Mouse (Mus musculus) activated CD4-positive, CD25-positive, alpha-beta regulatory T cell, adult 4 months (primary cell): ENCODE measurements around the gene Stt3b. TPM values are rescaled to one million over a fixed set of nuclear protein-coding genes. Genes with fewer than 3 reads are reported as not detected.
"Not testable (repeated sequence)": the region's sequence is repeated elsewhere in the genome, so short reads cannot be mapped to it uniquely, and the experiment has no call there.

Experiments used
- ATAC-seq: one replicate; pipeline ENCODE4 v1.8.0; 2017
- polyA plus RNA-seq, 2 experiments: library from polyadenylated mRNA; unstranded; fragments of 100-300 nt; shearing (Covaris generic); gene quantifications; one replicate each; pipeline ENCODE4 v1.2.1; 2017

The Stt3b gene
- polyA plus RNA-seq, 2 experiments from 2014 or later: 19.5 to 28.9 TPM

- ATAC-seq: no peak
Measured at GRCm38 (mm10) chr9:115317049-115317448, 6.8 kb upstream of the Stt3b start.

GRCm38 (mm10) chr9:115314556-115314955 is 4.3 kb upstream of the Stt3b start:
- no peak for ATAC-seq

GRCm38 (mm10) chr9:115313830-115314229 is 3.6 kb upstream of the Stt3b start:
- no peak for ATAC-seq

- ATAC-seq: no peak
Measured at GRCm38 (mm10) chr9:115311223-115311520, 951 bp upstream of the Stt3b start.

- ATAC-seq: peak; percentile 44
Measured at GRCm38 (mm10) chr9:115309977-115310345, 260 bp downstream of the Stt3b start.

DNA sequence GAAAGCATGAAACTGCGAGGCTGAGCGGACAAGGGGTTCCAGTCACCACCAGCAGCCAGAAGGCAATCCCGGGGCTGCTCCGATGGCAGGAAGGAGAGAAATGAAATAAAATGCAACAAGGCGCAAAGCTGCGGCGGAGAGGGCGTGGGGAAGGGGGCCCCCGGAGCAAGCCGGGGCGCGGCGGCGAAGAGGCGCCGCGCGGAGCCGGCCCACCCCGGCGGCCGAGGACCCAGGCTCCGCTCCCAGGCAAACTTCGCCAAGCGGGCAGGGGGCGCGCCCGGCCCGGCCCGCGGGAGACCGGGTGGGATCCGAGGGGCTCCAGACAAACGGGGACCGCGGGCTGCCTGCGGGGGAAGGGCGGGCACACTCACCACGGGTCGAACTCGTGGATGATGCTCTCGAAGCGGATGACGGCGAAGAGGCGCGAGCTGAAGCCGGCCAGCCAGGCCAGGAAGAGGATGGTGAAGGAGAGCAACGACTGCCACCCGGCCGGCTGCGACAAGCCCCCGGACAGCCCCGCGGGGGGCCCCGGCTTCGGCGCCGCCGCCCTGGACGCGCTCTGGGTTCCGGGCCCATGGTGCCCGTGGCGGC is 745 bp downstream of the Stt3b start:
- ATAC-seq: peak; percentile 1

DNA sequence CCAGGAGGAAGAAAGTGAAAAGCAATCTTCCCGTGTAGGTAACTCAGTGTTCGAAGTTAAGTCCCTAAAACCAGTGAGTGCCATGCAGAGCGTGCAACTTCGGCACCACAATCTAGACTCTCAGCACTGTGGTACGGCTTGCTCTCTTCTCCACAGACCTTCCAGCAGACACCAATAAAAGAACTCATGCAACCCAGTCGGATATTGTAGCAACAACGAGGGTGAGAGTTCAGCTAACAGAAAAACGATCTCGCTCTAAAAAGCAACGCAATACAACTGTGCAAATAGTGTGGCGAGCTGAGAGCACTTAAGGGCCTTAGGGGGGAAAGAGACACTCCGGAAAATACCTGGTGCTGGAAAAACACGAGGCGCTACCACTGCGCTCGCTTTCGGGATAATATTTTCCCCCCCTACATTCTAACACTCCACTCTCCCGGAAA is 1.3 kb downstream of the Stt3b start:
- ATAC-seq: no peak

GRCm38 (mm10) chr9:115308401-115308800 is 1.8 kb downstream of the Stt3b start:
- ATAC-seq: no peak

DNA sequence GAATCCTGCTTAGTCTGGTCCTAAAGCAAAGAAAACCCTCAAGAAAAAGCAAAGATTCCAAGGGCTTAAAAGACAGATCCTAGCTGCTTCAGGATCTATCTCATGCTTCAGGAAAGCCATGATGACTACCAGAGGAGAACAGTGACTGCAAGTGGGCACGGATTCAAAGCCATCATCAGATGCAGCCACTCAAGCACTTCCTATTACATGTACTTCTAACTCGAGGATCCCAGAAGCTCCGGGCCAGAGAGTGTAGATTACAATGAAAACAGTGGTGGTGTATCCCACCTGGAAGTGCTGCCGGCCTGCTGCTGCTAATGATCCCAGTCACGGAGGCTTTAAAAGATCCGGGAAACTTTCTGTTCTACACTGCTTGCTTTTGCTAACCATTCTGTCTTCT is 4.0 kb downstream of the Stt3b start:
- ATAC-seq: no peak

DNA sequence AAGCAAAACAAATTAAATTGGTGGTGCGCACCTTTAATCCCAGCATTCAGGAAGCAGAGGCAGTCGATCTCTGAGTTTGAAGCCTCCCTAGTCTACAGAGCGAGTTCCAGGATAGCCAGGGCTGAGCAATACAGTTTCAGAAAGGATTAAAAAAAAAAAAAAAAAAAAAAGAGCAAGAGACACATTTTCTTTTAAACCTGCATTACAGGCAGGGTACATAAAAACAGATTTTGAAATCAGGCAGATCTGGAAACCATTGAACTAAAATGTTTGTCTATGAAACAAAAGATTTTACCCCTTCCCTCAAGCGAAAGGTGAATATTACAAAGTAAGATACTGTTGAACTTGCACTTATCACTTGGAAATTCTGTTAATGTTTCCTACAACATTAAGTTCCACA is 6.1 kb downstream of the Stt3b start:
- ATAC-seq: no peak

- ATAC-seq: no peak
Measured at GRCm38 (mm10) chr9:115301593-115301992, 8.6 kb downstream of the Stt3b start.

- no peak for ATAC-seq
Measured at GRCm38 (mm10) chr9:115301002-115301579, 9.1 kb downstream of the Stt3b start.

DNA sequence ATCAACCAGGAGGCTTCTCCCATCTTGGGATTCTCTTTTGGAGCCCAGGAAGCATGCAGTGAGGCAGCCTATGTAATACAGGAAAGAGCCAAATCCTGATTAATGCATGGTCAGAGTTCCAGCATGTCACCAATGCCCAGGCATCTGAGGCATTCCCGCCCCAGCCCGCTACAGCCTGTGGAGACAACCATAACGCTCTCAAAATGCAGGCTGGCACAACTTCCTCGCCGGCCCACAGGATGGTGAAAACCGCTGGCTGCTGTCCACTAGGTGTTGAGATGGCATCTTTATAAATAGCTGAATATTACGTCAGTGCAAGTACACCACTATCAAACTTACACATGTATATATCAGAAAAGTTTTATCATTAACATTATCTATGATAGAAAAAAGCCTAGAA is 13.5 kb downstream of the Stt3b start:
- no peak for ATAC-seq

DNA sequence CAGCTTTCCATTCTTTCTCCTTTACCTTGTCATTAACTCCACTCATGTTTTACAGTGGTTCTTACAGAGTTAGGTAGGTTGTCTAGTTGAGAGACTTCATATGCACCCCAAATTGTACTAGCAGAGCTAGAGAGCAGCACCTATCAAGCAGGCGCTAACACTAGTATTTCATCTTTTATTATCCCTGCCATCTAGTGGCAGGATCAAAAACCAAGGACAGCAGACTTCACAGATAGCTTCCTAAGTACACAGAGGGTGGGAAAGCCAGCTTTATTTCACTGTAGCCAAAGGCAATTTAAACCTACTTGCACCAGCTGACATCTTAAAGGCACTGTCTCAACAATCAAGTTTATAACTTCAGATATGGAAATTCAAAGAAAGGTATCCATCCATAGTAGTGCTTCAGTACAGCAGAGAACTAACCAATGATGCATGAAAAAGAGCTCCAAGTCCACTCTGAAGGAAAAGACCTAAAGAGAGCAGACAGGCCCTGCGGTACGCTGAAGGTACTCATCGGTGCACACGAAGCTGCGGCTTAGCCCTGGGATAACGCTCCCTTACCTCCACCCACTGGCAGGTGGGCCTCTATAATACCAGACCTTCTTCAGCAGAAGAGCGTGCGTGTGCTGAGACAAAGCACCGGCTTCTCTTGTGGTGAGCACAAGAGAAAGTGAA is 16.2 kb downstream of the Stt3b start:
- no peak for ATAC-seq

DNA sequence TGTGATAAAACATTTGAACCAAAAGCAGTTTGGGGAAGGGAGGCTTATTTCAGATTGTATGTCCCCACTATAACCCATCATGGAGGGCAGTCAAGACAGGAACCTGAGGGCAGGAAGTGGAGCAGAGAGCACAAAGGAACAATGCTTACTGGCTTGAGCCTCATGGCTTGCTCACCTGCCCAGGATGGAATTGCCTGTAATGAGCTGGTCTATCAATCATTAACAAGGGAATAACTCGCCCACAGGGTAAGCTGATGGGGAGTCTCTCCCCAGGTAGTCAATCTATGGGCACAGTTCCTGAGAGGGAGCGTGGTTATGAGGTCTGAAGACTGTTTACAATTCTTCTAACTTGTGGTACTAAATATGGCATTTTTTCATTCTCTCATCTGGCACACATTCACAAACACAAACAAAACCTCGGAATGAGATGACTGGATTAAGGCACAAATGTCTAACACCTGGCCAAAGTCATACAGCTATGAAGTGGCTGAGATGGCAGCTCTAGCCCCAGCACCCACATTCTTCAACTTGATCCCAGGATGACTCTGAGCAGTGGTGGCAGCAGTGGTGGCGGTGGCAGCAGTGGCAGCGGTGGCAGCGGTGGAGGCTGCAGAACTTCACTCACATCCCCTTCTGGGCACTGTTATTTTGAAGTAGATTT is 22.3 kb downstream of the Stt3b start:
- no peak for ATAC-seq

- no peak for ATAC-seq
Measured at GRCm38 (mm10) chr9:115284385-115284784, 25.8 kb downstream of the Stt3b start.

- no peak for ATAC-seq
Measured at GRCm38 (mm10) chr9:115283403-115283802, 26.8 kb downstream of the Stt3b start.

DNA sequence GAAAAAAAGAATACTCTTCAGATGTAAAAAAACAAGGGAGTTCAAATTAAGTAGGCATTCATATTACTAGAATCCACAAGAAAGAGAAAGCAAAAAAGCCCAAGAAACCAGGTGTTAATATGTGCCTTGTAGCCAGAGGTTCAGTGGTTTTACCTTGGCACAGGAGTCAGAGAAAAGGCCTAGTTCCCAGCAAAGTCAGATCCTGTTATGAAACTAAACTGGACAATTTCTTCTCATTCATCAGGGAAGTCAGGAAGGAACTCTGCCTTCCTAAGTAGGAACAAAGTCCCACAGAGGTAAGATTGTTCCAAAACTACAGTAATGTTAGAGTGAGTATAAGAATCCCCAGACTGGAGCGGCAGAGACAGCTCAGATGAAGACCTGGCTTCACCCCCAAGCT is 31.6 kb downstream of the Stt3b start:
- no peak for ATAC-seq

- no peak for ATAC-seq
Measured at GRCm38 (mm10) chr9:115274806-115275205, 35.4 kb downstream of the Stt3b start.

- no peak for ATAC-seq
Measured at GRCm38 (mm10) chr9:115273095-115273649, 37.0 kb downstream of the Stt3b start.

DNA sequence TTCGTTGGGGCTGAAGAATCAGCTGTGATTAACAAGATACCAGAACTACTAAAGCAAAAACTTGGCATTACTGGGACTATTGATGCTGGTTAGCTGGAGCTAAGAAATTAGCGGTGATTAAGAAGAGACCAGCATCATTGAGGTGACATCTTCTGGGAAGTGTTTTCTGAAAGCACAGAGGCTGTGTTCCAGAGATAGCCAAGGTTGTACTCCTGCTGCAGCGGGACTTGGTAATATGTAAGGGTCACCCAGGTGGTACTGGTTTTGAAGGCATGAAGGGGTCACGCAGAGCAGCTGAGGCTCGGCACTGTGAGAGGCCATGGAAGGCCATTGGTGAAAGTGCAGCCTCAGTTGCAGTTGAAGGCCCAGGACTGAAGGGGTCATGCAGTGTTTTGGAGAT is 37.8 kb downstream of the Stt3b start:
- ATAC-seq: not testable (repeated sequence)

DNA sequence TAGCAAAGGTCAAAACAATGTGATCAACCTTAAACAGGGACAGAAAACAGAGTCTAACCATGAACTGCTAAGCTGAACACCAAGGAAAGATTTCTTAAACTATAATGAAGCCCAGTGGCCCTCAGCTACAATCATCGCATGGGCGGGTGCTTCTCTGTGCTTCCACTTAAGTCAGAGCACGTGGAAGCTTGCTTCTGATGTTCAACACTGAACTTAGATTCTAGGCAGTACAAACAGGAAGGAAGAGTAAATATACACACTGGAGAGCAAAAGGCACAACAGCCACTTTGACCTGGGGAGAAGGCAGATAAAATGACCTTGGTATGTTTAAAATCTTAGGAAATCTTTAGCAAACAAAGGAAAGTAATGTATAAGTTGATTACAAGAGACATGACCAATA is 38.7 kb downstream of the Stt3b start:
- ATAC-seq: no peak

DNA sequence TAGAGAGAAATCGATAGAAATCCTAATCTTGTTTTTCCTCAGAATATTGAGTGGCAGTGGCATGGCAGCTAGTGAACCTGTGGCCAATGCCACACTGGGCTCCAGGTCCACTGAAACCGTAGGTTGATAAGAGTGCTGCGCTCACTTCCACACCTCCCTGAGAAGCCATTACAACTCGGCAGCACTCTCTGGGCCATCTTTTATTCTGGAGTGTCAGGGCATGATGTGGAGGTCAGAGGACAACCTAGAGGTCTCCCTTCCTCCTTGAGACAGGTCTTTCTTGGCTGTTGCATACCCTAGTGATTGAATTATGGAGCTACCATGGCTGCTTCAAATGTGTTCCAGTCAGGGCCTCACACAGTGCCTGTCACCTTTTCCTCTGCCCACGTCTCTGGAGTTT is 48.3 kb downstream of the Stt3b start:
- no peak for ATAC-seq

GRCm38 (mm10) chr9:115261456-115261855 is 48.8 kb downstream of the Stt3b start:
- ATAC-seq: no peak
